Mouse (Mus musculus) kidney, embryonic 15.5 days (tissue): Measurements from ENCODE around the gene Atp6v1g2. TPM values are rescaled to one million over a fixed set of nuclear protein-coding genes. Genes with fewer than 3 reads are reported as not detected.

Source experiments
- ATAC-seq: fragments of 200-750 bp; cut with Nextera tagmentation; replicated peaks from 2 replicates; pipeline ENCODE4 v1.8.0; 2017; ENCODE audit warnings: moderate TSS enrichment; ENCODE audit not compliant: low FRiP score
- H3K27ac ChIP-seq: fragments of 300-500 bp; sonication (generic); 2 replicates; pipeline ENCODE4 v1.5.1; 2015; ENCODE audit warnings: mild to moderate bottlenecking, inconsistent platforms
- H3K27me3 ChIP-seq: fragments of 300-500 bp; sonication (generic); 2 replicates; pipeline ENCODE4 v1.6.1; 2015; ENCODE audit warnings: inconsistent platforms
- H3K36me3 ChIP-seq: fragments of 300-500 bp; sonication (generic); 2 replicates; pipeline ENCODE4 v1.6.1; 2015; ENCODE audit warnings: inconsistent platforms
- H3K4me1 ChIP-seq: fragments of 300-500 bp; sonication (generic); 2 replicates; pipeline ENCODE4 v1.6.1; 2015; ENCODE audit warnings: inconsistent platforms
- H3K4me2 ChIP-seq: fragments of 300-500 bp; sonication (generic); 2 replicates; pipeline ENCODE4 v1.6.1; 2015; ENCODE audit warnings: moderate library complexity, mild to moderate bottlenecking, inconsistent platforms
- H3K4me3 ChIP-seq: fragments of 300-500 bp; sonication (generic); replicated peaks from 2 replicates; pipeline ENCODE4 v1.5.1; 2015; ENCODE audit warnings: mild to moderate bottlenecking, inconsistent platforms
- H3K9ac ChIP-seq: fragments of 300-500 bp; sonication (generic); 2 replicates; pipeline ENCODE4 v1.6.1; 2015; ENCODE audit warnings: mild to moderate bottlenecking, inconsistent platforms
- H3K9me3 ChIP-seq: fragments of 300-500 bp; sonication (generic); replicated peaks from 2 replicates; pipeline ENCODE4 v1.6.1; 2016; ENCODE audit warnings: inconsistent platforms
- WGBS: fragments of 180-500 bp; shearing (Covaris S2); methylation state at CpG from one replicate; pipeline ENCODE4 v1.1.7; 2015; ENCODE audit warnings: mixed read lengths; 5-methylcytosine and 5-hydroxymethylcytosine counted together
- polyA plus RNA-seq: library from polyadenylated mRNA; unstranded; fragments of >200 nt; fragmentation: Nextera tagmentation; extraction: Ambion mirVana; gene quantifications from 2 replicates; pipeline ENCODE4 v1.2.1, GENCODE M21; 2015

The Atp6v1g2 gene
- polyA plus RNA-seq, 1 experiment from 2014 or later, result 6.4 TPM

GRCm38 (mm10) chr17:35205380-35205769 lies 28.1 kb upstream of the Atp6v1g2 start:
- ATAC-seq, result 0 out of 2 replicates have a peak, but pooled peaks have one; percentile 33
- Histone ChIP-seq H3K27ac (no peak overlapping the region), H3K9ac (no peak overlapping the region), H3K4me1 (peaks cover 10% of the 10 kb centered on the region), H3K4me2 (no peak overlapping the region), H3K4me3 (no peak overlapping the region), H3K9me3 (no peaks in the 10 kb centered on the region), H3K36me3 (no peaks in the 10 kb centered on the region), H3K27me3 (peaks cover 47% of the 10 kb centered on the region)
- 44% methylated on average over 10 of the region's 10 CpGs for WGBS

GRCm38 (mm10) chr17:35209785-35210535 lies 23.5 kb upstream of the Atp6v1g2 start:
- no peak overlapping the region for H3K4me3 ChIP-seq
- H3K4me2 ChIP-seq, result no peak overlapping the region
- H3K9ac ChIP-seq, result no peak overlapping the region
- ATAC-seq, result no peak
- H3K36me3 ChIP-seq, result no peaks in the 10 kb centered on the region
- peaks cover 12% of the 10 kb centered on the region; the same call in 1 of the 2 replicates for H3K4me1 ChIP-seq
- WGBS, result 84% methylated on average over 12 of the region's 12 CpGs
- H3K9me3 ChIP-seq, result no peaks in the 10 kb centered on the region
- H3K27me3 ChIP-seq, result 0 out of 2 replicates have a peak, but pooled peaks cover 4% of the 10 kb centered on the region
- no peak overlapping the region for H3K27ac ChIP-seq

GRCm38 (mm10) chr17:35210593-35210992 lies 22.9 kb upstream of the Atp6v1g2 start:
- Histone ChIP-seq H3K4me2 (no peak overlapping the region), H3K36me3 (no peaks in the 10 kb centered on the region), H3K4me3 (no peak overlapping the region), H3K4me1 (peaks cover 7% of the 10 kb centered on the region; the same call in 1 of the 2 replicates), H3K27me3 (no peaks in the 10 kb centered on the region), H3K9me3 (no peaks in the 10 kb centered on the region), H3K27ac (no peak overlapping the region), H3K9ac (no peak overlapping the region)
- ATAC-seq, result no peak
- 42% methylated on average over 3 of the region's 3 CpGs for WGBS

GRCm38 (mm10) chr17:35213071-35213470 lies 20.4 kb upstream of the Atp6v1g2 start:
- H3K27ac ChIP-seq, result no peak overlapping the region
- H3K36me3 ChIP-seq, result no peaks in the 10 kb centered on the region
- H3K9ac ChIP-seq, result no peak overlapping the region
- no peak overlapping the region for H3K4me3 ChIP-seq
- H3K4me2 ChIP-seq, result no peak overlapping the region
- no peaks in the 10 kb centered on the region for H3K9me3 ChIP-seq
- 94% methylated on average over 5 of the region's 5 CpGs for WGBS
- ATAC-seq, result no peak
- peaks cover 7% of the 10 kb centered on the region; the same call in 1 of the 2 replicates for H3K4me1 ChIP-seq
- H3K27me3 ChIP-seq, result no peaks in the 10 kb centered on the region

- ATAC-seq, result no peak
- H3K36me3 ChIP-seq, result peaks cover 41% of the 10 kb centered on the region
- H3K4me2 ChIP-seq, result peak overlapping the region; percentile 17; the same call in 1 of the 2 replicates
- no peak overlapping the region for H3K9ac ChIP-seq
- peaks cover 24% of the 10 kb centered on the region; the same call in 1 of the 2 replicates for H3K4me1 ChIP-seq
- H3K9me3 ChIP-seq, result no peaks in the 10 kb centered on the region
- H3K27me3 ChIP-seq, result no peaks in the 10 kb centered on the region
- no peak overlapping the region for H3K4me3 ChIP-seq
- peak overlapping the region; percentile 71 for H3K27ac ChIP-seq
- 79% methylated on average over 18 of the region's 18 CpGs for WGBS
Measured at GRCm38 (mm10) chr17:35218516-35219193, 14.8 kb upstream of the Atp6v1g2 start.

- no peak for ATAC-seq
- Histone ChIP-seq H3K27ac (peak overlapping the region; percentile 71), H3K4me1 (peaks cover 21% of the 10 kb centered on the region; the same call in 1 of the 2 replicates), H3K4me2 (no peak overlapping the region), H3K4me3 (no peak overlapping the region), H3K9me3 (no peaks in the 10 kb centered on the region), H3K36me3 (peaks cover 47% of the 10 kb centered on the region), H3K9ac (no peak overlapping the region), H3K27me3 (no peaks in the 10 kb centered on the region)
- 69% methylated on average over 6 of the region's 6 CpGs for WGBS
Measured at GRCm38 (mm10) chr17:35219601-35220041, 13.8 kb upstream of the Atp6v1g2 start.

GRCm38 (mm10) chr17:35220156-35220952 lies 13.1 kb upstream of the Atp6v1g2 start, which contains the start of gene Gm16181:
Gene Gm16181, plus strand, starts transcription at chr17:35220834.
- no peak for ATAC-seq
- 67% methylated on average over 28 of the region's 28 CpGs for WGBS
- Histone ChIP-seq H3K4me2 (no peak within 1 kb of the TSS), H3K9ac (no peak within 1 kb of the TSS), H3K4me3 (no peak within 1 kb of the TSS), H3K27me3 (no peaks in the 10 kb centered on the region), H3K36me3 (peaks cover 52% of the 10 kb centered on the region), H3K4me1 (peaks cover 20% of the 10 kb centered on the region; the same call in 1 of the 2 replicates), H3K27ac (peak within 1 kb of the TSS; percentile 71), H3K9me3 (no peaks in the 10 kb centered on the region)

GRCm38 (mm10) chr17:35222299-35222698 lies 11.2 kb upstream of the Atp6v1g2 start:
- peak overlapping the region; percentile 61 for H3K27ac ChIP-seq
- H3K27me3 ChIP-seq, result no peaks in the 10 kb centered on the region
- peaks cover 23% of the 10 kb centered on the region; the same call in 1 of the 2 replicates for H3K4me1 ChIP-seq
- ATAC-seq, result no peak; the same call in 1 of the 2 replicates
- H3K9me3 ChIP-seq, result no peaks in the 10 kb centered on the region
- H3K36me3 ChIP-seq, result peaks cover 59% of the 10 kb centered on the region
- 75% methylated on average over 6 of the region's 6 CpGs for WGBS
- no peak overlapping the region for H3K4me3 ChIP-seq
- no peak overlapping the region for H3K9ac ChIP-seq
- no peak overlapping the region for H3K4me2 ChIP-seq

- Histone ChIP-seq H3K9ac (no peak overlapping the region), H3K4me2 (no peak overlapping the region), H3K4me1 (peaks cover 21% of the 10 kb centered on the region; the same call in 1 of the 2 replicates), H3K27me3 (no peaks in the 10 kb centered on the region), H3K36me3 (peaks cover 74% of the 10 kb centered on the region), H3K27ac (no peak overlapping the region), H3K9me3 (no peaks in the 10 kb centered on the region), H3K4me3 (no peak overlapping the region)
- ATAC-seq, result no peak
- 92% methylated on average over 4 of the region's 4 CpGs for WGBS
Measured at GRCm38 (mm10) chr17:35224641-35225040, 8.8 kb upstream of the Atp6v1g2 start.

GRCm38 (mm10) chr17:35225456-35225855 lies 8.0 kb upstream of the Atp6v1g2 start:
- 85% methylated on average over 5 of the region's 5 CpGs for WGBS
- Histone ChIP-seq H3K4me2 (no peak overlapping the region), H3K9ac (no peak overlapping the region), H3K4me3 (no peak overlapping the region), H3K27me3 (no peaks in the 10 kb centered on the region), H3K9me3 (no peaks in the 10 kb centered on the region), H3K27ac (no peak overlapping the region), H3K4me1 (peaks cover 19% of the 10 kb centered on the region; the same call in 1 of the 2 replicates), H3K36me3 (peaks cover 73% of the 10 kb centered on the region)
- ATAC-seq, result no peak

GRCm38 (mm10) chr17:35226561-35227046 lies 6.9 kb upstream of the Atp6v1g2 start:
- Histone ChIP-seq H3K4me2 (no peak overlapping the region), H3K4me1 (peaks cover 17% of the 10 kb centered on the region), H3K9ac (no peak overlapping the region), H3K9me3 (no peaks in the 10 kb centered on the region), H3K4me3 (no peak overlapping the region), H3K27me3 (no peaks in the 10 kb centered on the region), H3K27ac (peak overlapping the region; percentile 75), H3K36me3 (peaks cover 73% of the 10 kb centered on the region)
- 82% methylated on average over 14 of the region's 14 CpGs for WGBS
- no peak for ATAC-seq
